Mouse (Mus musculus): ENCODE data around the gene Trhr2. TPM values are rescaled to one million over a fixed set of nuclear protein-coding genes. Genes with fewer than 3 reads are reported as not detected.

Gene Trhr2
- polyA plus RNA-seq, 1 experiment from 2014 or later = 0.66 TPM

- ATAC-seq (ENCODE audit: insufficient number of reproducible peaks, insufficient read depth, low FRiP score, low TSS enrichment, low read depth) = no peak
- H3K4me1 ChIP-seq = peaks cover 15% of the 10 kb centered on the region; the same call in 1 of the 2 replicates
- no peak overlapping the region for H3K27ac ChIP-seq
- H3K9ac ChIP-seq = no peak overlapping the region
- peaks cover 23% of the 10 kb centered on the region for H3K27me3 ChIP-seq
- no peak overlapping the region for H3K4me3 ChIP-seq
- H3K4me2 ChIP-seq = no peak overlapping the region
- H3K36me3 ChIP-seq = no peaks in the 10 kb centered on the region
- H3K9me3 ChIP-seq = no peaks in the 10 kb centered on the region
- 33% methylated on average over 11 of the region's 11 CpGs for WGBS
These were observed 10.0 kb downstream of the Trhr2 start for GRCm38 (mm10) chr8:122350309-122351089.

- WGBS = 43% methylated on average over 15 of the region's 15 CpGs
- H3K27ac ChIP-seq = no peak overlapping the region
- H3K9me3 ChIP-seq = no peaks in the 10 kb centered on the region
- H3K4me2 ChIP-seq = no peak overlapping the region
- peaks cover 32% of the 10 kb centered on the region for H3K27me3 ChIP-seq
- no peaks in the 10 kb centered on the region for H3K36me3 ChIP-seq
- no peak for ATAC-seq (ENCODE audit: insufficient number of reproducible peaks, insufficient read depth, low FRiP score, low TSS enrichment, low read depth)
- peaks cover 17% of the 10 kb centered on the region for H3K4me1 ChIP-seq
- H3K4me3 ChIP-seq = no peak overlapping the region
- H3K9ac ChIP-seq = no peak overlapping the region
These were observed 10.9 kb downstream of the Trhr2 start for GRCm38 (mm10) chr8:122349357-122350297.

- no peak for ATAC-seq (ENCODE audit: insufficient number of reproducible peaks, insufficient read depth, low FRiP score, low TSS enrichment, low read depth)
- Histone ChIP-seq H3K27ac (no peak overlapping the region), H3K4me2 (no peak overlapping the region), H3K4me1 (peaks cover 31% of the 10 kb centered on the region), H3K4me3 (no peak overlapping the region), H3K36me3 (no peaks in the 10 kb centered on the region), H3K9ac (no peak overlapping the region), H3K27me3 (peaks cover 46% of the 10 kb centered on the region), H3K9me3 (no peaks in the 10 kb centered on the region)
- WGBS = 66% methylated on average over 5 of the region's 5 CpGs
These were observed 12.6 kb downstream of the Trhr2 start for GRCm38 (mm10) chr8:122347811-122348552.

GRCm38 (mm10) chr8:122345181-122346095 lies 15.1 kb downstream of the Trhr2 start:
- no peaks in the 10 kb centered on the region for H3K9me3 ChIP-seq
- H3K9ac ChIP-seq = no peak overlapping the region
- WGBS = 43% methylated on average over 12 of the region's 12 CpGs
- ATAC-seq (ENCODE audit: insufficient number of reproducible peaks, insufficient read depth, low FRiP score, low TSS enrichment, low read depth) = no peak
- H3K27ac ChIP-seq = no peak overlapping the region
- H3K4me1 ChIP-seq = peaks cover 43% of the 10 kb centered on the region
- H3K36me3 ChIP-seq = no peaks in the 10 kb centered on the region
- no peak overlapping the region for H3K4me2 ChIP-seq
- no peak overlapping the region for H3K4me3 ChIP-seq
- peaks cover 53% of the 10 kb centered on the region for H3K27me3 ChIP-seq

- Histone ChIP-seq H3K27me3 (peaks cover 54% of the 10 kb centered on the region), H3K27ac (no peak overlapping the region), H3K4me3 (no peak overlapping the region), H3K9ac (no peak overlapping the region), H3K9me3 (no peaks in the 10 kb centered on the region), H3K4me1 (peaks cover 40% of the 10 kb centered on the region), H3K36me3 (no peaks in the 10 kb centered on the region), H3K4me2 (peak overlapping the region; percentile 59)
- 3% methylated on average over 2 of the region's 5 CpGs for WGBS
- ATAC-seq (ENCODE audit: insufficient number of reproducible peaks, insufficient read depth, low FRiP score, low TSS enrichment, low read depth) = no peak
These were observed 16.3 kb downstream of the Trhr2 start for GRCm38 (mm10) chr8:122344219-122344618.

- Histone ChIP-seq H3K4me1 (peaks cover 40% of the 10 kb centered on the region), H3K27ac (peak overlapping the region; percentile 3; the same call in 1 of the 2 replicates), H3K4me3 (peak overlapping the region; percentile 30), H3K27me3 (peaks cover 53% of the 10 kb centered on the region), H3K9me3 (no peaks in the 10 kb centered on the region), H3K9ac (peak overlapping the region; percentile 47), H3K36me3 (no peaks in the 10 kb centered on the region), H3K4me2 (peak overlapping the region; percentile 59)
- under 1% methylated on average over 14 of the region's 14 CpGs for WGBS
- no peak for ATAC-seq (ENCODE audit: insufficient number of reproducible peaks, insufficient read depth, low FRiP score, low TSS enrichment, low read depth)
These were observed 16.8 kb downstream of the Trhr2 start for GRCm38 (mm10) chr8:122343758-122344157.

GRCm38 (mm10) chr8:122343341-122343740 lies 17.2 kb downstream of the Trhr2 start:
- H3K4me2 ChIP-seq = peak overlapping the region; percentile 59
- peaks cover 40% of the 10 kb centered on the region for H3K4me1 ChIP-seq
- no peak for ATAC-seq (ENCODE audit: insufficient number of reproducible peaks, insufficient read depth, low FRiP score, low TSS enrichment, low read depth)
- peak overlapping the region; percentile 47 for H3K9ac ChIP-seq
- WGBS = 3% methylated on average over 11 of the region's 11 CpGs
- peak overlapping the region; percentile 30 for H3K4me3 ChIP-seq
- no peaks in the 10 kb centered on the region for H3K9me3 ChIP-seq
- no peaks in the 10 kb centered on the region; the same call in 1 of the 2 replicates for H3K36me3 ChIP-seq
- peak overlapping the region; percentile 3; the same call in 1 of the 2 replicates for H3K27ac ChIP-seq
- H3K27me3 ChIP-seq = peaks cover 57% of the 10 kb centered on the region

GRCm38 (mm10) chr8:122342806-122343209 lies 17.7 kb downstream of the Trhr2 start:
- no peaks in the 10 kb centered on the region for H3K9me3 ChIP-seq
- H3K27me3 ChIP-seq = peaks cover 62% of the 10 kb centered on the region
- peak overlapping the region; percentile 47 for H3K9ac ChIP-seq
- no peak for ATAC-seq (ENCODE audit: insufficient number of reproducible peaks, insufficient read depth, low FRiP score, low TSS enrichment, low read depth)
- peaks cover 36% of the 10 kb centered on the region for H3K4me1 ChIP-seq
- 3% methylated on average over 9 of the region's 9 CpGs for WGBS
- H3K4me2 ChIP-seq = peak overlapping the region; percentile 59
- H3K4me3 ChIP-seq = peak overlapping the region; percentile 30; the same call in 1 of the 2 replicates
- 0 out of 2 replicates have a peak overlapping the region, but pooled peaks have one; percentile 3 for H3K27ac ChIP-seq
- H3K36me3 ChIP-seq = no peaks in the 10 kb centered on the region; the same call in 1 of the 2 replicates

GRCm38 (mm10) chr8:122342362-122342761 lies 18.2 kb downstream of the Trhr2 start:
- H3K36me3 ChIP-seq = no peaks in the 10 kb centered on the region; the same call in 1 of the 2 replicates
- H3K9ac ChIP-seq = no peak overlapping the region
- no peak overlapping the region for H3K27ac ChIP-seq
- H3K9me3 ChIP-seq = no peaks in the 10 kb centered on the region
- no peak overlapping the region; the same call in 1 of the 2 replicates for H3K4me2 ChIP-seq
- peaks cover 67% of the 10 kb centered on the region for H3K27me3 ChIP-seq
- ATAC-seq (ENCODE audit: insufficient number of reproducible peaks, insufficient read depth, low FRiP score, low TSS enrichment, low read depth) = no peak
- WGBS = 26% methylated on average over 5 of the region's 5 CpGs
- H3K4me1 ChIP-seq = peaks cover 31% of the 10 kb centered on the region
- no peak overlapping the region for H3K4me3 ChIP-seq

- ATAC-seq (ENCODE audit: insufficient number of reproducible peaks, insufficient read depth, low FRiP score, low TSS enrichment, low read depth) = no peak
- no peak overlapping the region for H3K4me2 ChIP-seq
- H3K36me3 ChIP-seq = no peaks in the 10 kb centered on the region; the same call in 1 of the 2 replicates
- H3K27ac ChIP-seq = no peak overlapping the region
- WGBS = 78% methylated on average over 6 of the region's 6 CpGs
- H3K9me3 ChIP-seq = no peaks in the 10 kb centered on the region
- H3K4me1 ChIP-seq = peaks cover 32% of the 10 kb centered on the region
- peaks cover 73% of the 10 kb centered on the region for H3K27me3 ChIP-seq
- peak overlapping the region; percentile 17; the same call in 1 of the 2 replicates for H3K9ac ChIP-seq
- no peak overlapping the region for H3K4me3 ChIP-seq
These were observed 18.8 kb downstream of the Trhr2 start for GRCm38 (mm10) chr8:122341790-122342189.

All from embryonic facial prominence, embryonic 13.5 days (tissue).